Mouse (Mus musculus) CH12.LX (cell line): ENCODE results near the gene Gtf2f1. TPM values are rescaled to one million over a fixed set of nuclear protein-coding genes. Genes with fewer than 3 reads are reported as not detected.

Source experiments
- DNase-seq: peaks from one replicate; pipeline ENCODE4 v3.0.0-alpha.2; 2013; ENCODE audit errors: extremely low read depth
- H3K27ac ChIP-seq: 2 replicates; pipeline ENCODE4 v1.5.1; 2012; ENCODE audit warnings: low read depth, mild to moderate bottlenecking, control low read depth, moderate library complexity; ENCODE audit not compliant: insufficient read depth
- H3K27me3 ChIP-seq: replicated peaks from 2 replicates; pipeline ENCODE3; 2012; ENCODE audit warnings: inconsistent platforms
- H3K36me3 ChIP-seq, 2 experiments: replicated peaks in 1 of 2; 2 replicates each; pipeline versions ENCODE3 to v1.6.1; 2012; ENCODE audit warnings: inconsistent platforms in 1 of 2, low read length in 1 of 2, mild to moderate bottlenecking in 1 of 2, mixed read lengths in 1 of 2, moderate library complexity in 1 of 2; ENCODE audit not compliant: control insufficient read depth in 1 of 2, insufficient read depth in 1 of 2
- H3K4me1 ChIP-seq, 2 experiments: 2 replicates each; pipeline ENCODE4 v1.6.1; 2012; ENCODE audit warnings: inconsistent platforms in 1 of 2, moderate library complexity in 1 of 2; ENCODE audit not compliant: insufficient read depth in 2 of 2, control insufficient read depth in 1 of 2
- H3K4me2 ChIP-seq: 2 replicates; pipeline ENCODE4 v1.6.1; 2012; ENCODE audit warnings: low read depth, mild to moderate bottlenecking, control low read depth; ENCODE audit not compliant: poor library complexity, insufficient read depth, severe bottlenecking
- H3K4me3 ChIP-seq, 3 experiments: fragments of 150-350 bp in 1 of 3; sonication (generic) in 1 of 3; replicated peaks in 1 of 3; 2 replicates each; pipeline versions ENCODE3 to v1.5.1; 2011 to 2012; ENCODE audit warnings: low read depth in 2 of 3, low read length in 2 of 3, mild to moderate bottlenecking in 2 of 3, moderate library complexity in 2 of 3, control low read depth in 1 of 3, improper control_type of control experiment in 1 of 3, inconsistent platforms in 1 of 3, mixed read lengths in 1 of 3; ENCODE audit not compliant: poor library complexity in 1 of 3
- H3K79me2 ChIP-seq: replicated peaks from 2 replicates; pipeline ENCODE4 v1.6.1; 2012; ENCODE audit warnings: mild to moderate bottlenecking, moderate library complexity; ENCODE audit not compliant: control insufficient read depth, poor library complexity, insufficient read depth, severe bottlenecking; ENCODE audit errors: extremely low read depth
- H3K9ac ChIP-seq: 2 replicates; pipeline ENCODE4 v1.6.1; 2012; ENCODE audit warnings: low read depth, mild to moderate bottlenecking, control low read depth, moderate library complexity; ENCODE audit not compliant: insufficient read depth
- H3K9me3 ChIP-seq: replicated peaks from 2 replicates; pipeline ENCODE3; 2012; ENCODE audit warnings: low read length, inconsistent platforms, mixed read lengths
- CTCF ChIP-seq, 2 experiments: IDR thresholded peaks in 1 of 2; conservative IDR thresholded peaks in 1 of 2; 2 replicates each; pipeline ENCODE4 v1.5.1; 2011 to 2012; ENCODE audit warnings: low read depth in 2 of 2, low read length in 2 of 2, improper control_type of control experiment in 1 of 2, inconsistent platforms in 1 of 2, mild to moderate bottlenecking in 1 of 2, moderate library complexity in 1 of 2
- EP300 ChIP-seq: IDR thresholded peaks from 2 replicates; pipeline ENCODE4 v1.6.1; 2011; ENCODE audit warnings: low read length, improper control_type of control experiment
- GABPA ChIP-seq: IDR thresholded peaks from 2 replicates; pipeline ENCODE4 v1.6.1; 2012; ENCODE audit warnings: low read depth, low read length, improper control_type of control experiment, inconsistent platforms; ENCODE audit not compliant: insufficient replicate concordance
- HCFC1 ChIP-seq: IDR thresholded peaks from 2 replicates; pipeline ENCODE4 v1.6.1; 2012; ENCODE audit warnings: low read depth, mild to moderate bottlenecking, inconsistent platforms, low read length, improper control_type of control experiment
- MEF2A ChIP-seq: IDR thresholded peaks from 2 replicates; pipeline ENCODE4 v1.6.1; 2014; ENCODE audit warnings: low read depth, mild to moderate bottlenecking, inconsistent platforms, low read length, improper control_type of control experiment, borderline replicate concordance
- NRF1 ChIP-seq: IDR thresholded peaks from 2 replicates; pipeline ENCODE4 v1.6.1; 2014; ENCODE audit warnings: low read depth, mild to moderate bottlenecking, inconsistent platforms, low read length, improper control_type of control experiment, moderate library complexity
- RAD21 ChIP-seq: IDR thresholded peaks from 2 replicates; pipeline ENCODE4 v1.6.1; 2011; ENCODE audit warnings: low read depth, mild to moderate bottlenecking, low read length, improper control_type of control experiment, moderate library complexity
- SIN3A ChIP-seq: IDR thresholded peaks from 2 replicates; pipeline ENCODE4 v1.6.1; 2012; ENCODE audit warnings: low read length, improper control_type of control experiment, inconsistent platforms
- SMC3 ChIP-seq: IDR thresholded peaks from 2 replicates; pipeline ENCODE4 v1.6.1; 2011; ENCODE audit warnings: low read depth, low read length, improper control_type of control experiment
- TCF12 ChIP-seq: IDR thresholded peaks from 2 replicates; pipeline ENCODE4 v1.6.1; 2014; ENCODE audit warnings: low read depth, mild to moderate bottlenecking, inconsistent platforms, low read length, improper control_type of control experiment
- UBTF ChIP-seq: IDR thresholded peaks from 2 replicates; pipeline ENCODE4 v1.6.1; 2012; ENCODE audit warnings: low read depth, mild to moderate bottlenecking, inconsistent platforms, low read length, improper control_type of control experiment, moderate library complexity
- ZKSCAN1 ChIP-seq: IDR thresholded peaks from 2 replicates; pipeline ENCODE4 v1.6.1; 2012; ENCODE audit warnings: low read depth, inconsistent platforms, low read length, improper control_type of control experiment, borderline replicate concordance
- ZMIZ1 ChIP-seq: IDR thresholded peaks from 2 replicates; pipeline ENCODE4 v1.6.1; 2012; ENCODE audit warnings: low read depth, mild to moderate bottlenecking, inconsistent platforms, low read length, improper control_type of control experiment
- dilution Hi-C: fragments of 300-500 bp; cut with MboI; formaldehyde crosslinking; loops from 2 replicates; pipeline ENCODE4 v1.14.3; 2020; ENCODE audit warnings: low sequenced_read_pairs; ENCODE audit not compliant: extremely low pct_unique_long_range_greater_than_20kb, extremely low pct_ligation_motif_present
- in situ Hi-C: fragments of 300-500 bp; cut with MboI; formaldehyde crosslinking; loops from 3 replicates; pipeline ENCODE4 v1.14.3; 2019; ENCODE audit warnings: low sequenced_read_pairs, low pct_ligation_motif_present, low pct_unique_long_range_greater_than_20kb, mixed read lengths
- polyA plus RNA-seq: library from polyadenylated mRNA; unstranded; fragments of >175 nt; gene quantifications from 2 replicates; pipeline ENCODE4 v1.2.1, GENCODE M21; 2012; ENCODE audit warnings: low read depth; ENCODE audit not compliant: insufficient read length
- total RNA-seq, 2 experiments: library from RNA; depleted of rRNA; stranded (reverse); fragments of 300-350 nt in 1 of 2; fragments of >200 nt in 1 of 2; gene quantifications; 2 replicates each; pipeline ENCODE4 v1.2.3; 2012 to 2014

Gene Gtf2f1
- total and polyA plus RNA-seq, 3 experiments = 50.5 to 109 (median 80.4) TPM

DNA sequence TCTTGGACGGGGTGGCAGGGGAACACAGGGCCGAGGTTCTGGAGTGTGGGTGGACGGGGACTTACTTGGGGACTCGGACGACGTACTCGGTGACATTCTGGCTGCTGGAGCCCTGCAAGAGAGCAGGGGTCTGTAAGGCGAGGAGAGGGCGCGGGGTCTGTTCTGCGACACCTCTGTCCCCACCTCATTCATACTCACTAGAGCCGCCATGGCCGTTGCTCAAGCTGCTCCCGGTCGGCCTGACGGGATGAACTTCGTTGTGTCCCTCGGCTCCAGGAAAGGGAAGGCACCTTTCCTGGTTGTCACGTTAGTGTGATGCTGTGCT, 215 bp downstream of the Gtf2f1 start:
- Histone ChIP-seq H3K79me2 (peaks cover 16% of the 10 kb centered on the region), H3K9me3 (no peaks in the 10 kb centered on the region), H3K4me1 (peaks cover 7 to 18% of the 10 kb centered on the region in 2 experiments), H3K27ac (peak overlapping the region; percentile 36), H3K4me2 (peak overlapping the region; percentile 92; the same call in 1 of the 2 replicates), H3K27me3 (no peaks in the 10 kb centered on the region), H3K9ac (peak overlapping the region; percentile 76), H3K36me3 (peaks cover 31 to 37% of the 10 kb centered on the region in 2 experiments), H3K4me3 (peak overlapping the region; percentile 66 to 81 (median 73))
- no peak for DNase-seq
- dilution Hi-C loops = no loop called here
- in situ Hi-C loops = no loop called here
- TF ChIP-seq NRF1 (no peak), HCFC1 (no peak), ZMIZ1 (no peak), GABPA (no peak), EP300 (no peak), MEF2A (no peak), TCF12 (no peak)

DNA sequence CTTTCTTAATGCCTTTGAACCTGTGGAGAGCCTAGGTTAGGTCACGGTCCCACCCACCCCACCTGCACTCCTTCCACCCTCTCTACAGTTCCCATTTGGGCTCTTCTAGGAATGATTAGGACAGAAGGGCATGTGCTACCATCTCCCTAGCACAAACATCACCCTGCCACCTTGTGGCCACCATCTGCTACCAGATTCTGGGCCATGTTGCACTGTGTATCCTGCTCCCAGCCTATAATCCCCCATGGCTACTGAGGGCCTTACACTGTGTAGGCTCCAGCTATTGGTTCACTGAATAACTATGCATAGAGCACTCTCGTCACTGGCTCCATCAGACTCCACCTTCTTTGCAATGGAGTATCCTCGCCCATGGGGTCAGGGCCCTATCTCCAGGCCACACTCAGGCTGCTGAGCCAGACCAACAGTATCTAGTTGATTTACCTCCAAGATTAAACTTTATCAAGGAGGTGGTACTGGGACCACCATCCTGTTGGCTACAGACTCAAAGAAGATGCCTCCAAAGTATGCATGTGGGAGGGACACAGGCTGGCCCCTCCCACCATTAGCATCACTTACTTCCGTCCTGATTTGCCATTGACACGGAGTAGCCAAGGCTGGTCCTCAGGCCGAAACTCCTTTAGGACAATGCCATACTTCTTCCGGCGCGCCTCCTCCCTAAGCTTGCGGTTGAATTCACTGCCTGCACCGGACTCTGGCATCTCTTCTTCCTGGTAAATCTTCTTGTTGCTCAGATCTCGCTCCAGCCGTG, 3.8 kb downstream of the Gtf2f1 start:
- H3K4me1 ChIP-seq = peaks cover 3 to 13% of the 10 kb centered on the region in 2 experiments
- in situ Hi-C loops (no loop called here), dilution Hi-C loops (no loop called here)
- no peak for TF ChIP-seq ZKSCAN1
- no peak for TF ChIP-seq SIN3A
- TF ChIP-seq TCF12 = no peak
- TF ChIP-seq UBTF = no peak
- peak in 1 of 2 experiments; percentile 48; a peak in 2 of 4 replicates for TF ChIP-seq CTCF (conservative IDR thresholded peaks at IDR 0.05 in 1 of 2, IDR thresholded peaks at IDR 0.05 in 1 of 2; ENCODE audit: low read depth in 2 of 2, low read length in 2 of 2)
- peak; percentile 46 for TF ChIP-seq SMC3
- TF ChIP-seq RAD21 = peak; percentile 7
- peaks cover 64 to 70% of the 10 kb centered on the region in 2 experiments for H3K36me3 ChIP-seq
- peaks cover 16% of the 10 kb centered on the region for H3K79me2 ChIP-seq
- no peaks in the 10 kb centered on the region for H3K9me3 ChIP-seq
- DNase-seq = no peak
- no peak overlapping the region for H3K9ac ChIP-seq
- H3K4me2 ChIP-seq = no peak overlapping the region
- no peak overlapping the region for H3K27ac ChIP-seq
- no peak overlapping the region for H3K4me3 ChIP-seq
- no peaks in the 10 kb centered on the region for H3K27me3 ChIP-seq
